Mouse (Mus musculus) stomach, postnatal 0 days (tissue): ENCODE results near the gene Samd11.

Source experiments
- CTCF ChIP-seq: IDR thresholded peaks from 2 replicates; pipeline ENCODE4 v1.5.1; 2016; ENCODE audit warnings: antibody characterized with exemption, low read depth, mild to moderate bottlenecking, moderate library complexity
- EP300 ChIP-seq: optimal IDR thresholded peaks from 2 replicates; pipeline ENCODE3; 2016; ENCODE audit warnings: antibody characterized with exemption

DNA sequence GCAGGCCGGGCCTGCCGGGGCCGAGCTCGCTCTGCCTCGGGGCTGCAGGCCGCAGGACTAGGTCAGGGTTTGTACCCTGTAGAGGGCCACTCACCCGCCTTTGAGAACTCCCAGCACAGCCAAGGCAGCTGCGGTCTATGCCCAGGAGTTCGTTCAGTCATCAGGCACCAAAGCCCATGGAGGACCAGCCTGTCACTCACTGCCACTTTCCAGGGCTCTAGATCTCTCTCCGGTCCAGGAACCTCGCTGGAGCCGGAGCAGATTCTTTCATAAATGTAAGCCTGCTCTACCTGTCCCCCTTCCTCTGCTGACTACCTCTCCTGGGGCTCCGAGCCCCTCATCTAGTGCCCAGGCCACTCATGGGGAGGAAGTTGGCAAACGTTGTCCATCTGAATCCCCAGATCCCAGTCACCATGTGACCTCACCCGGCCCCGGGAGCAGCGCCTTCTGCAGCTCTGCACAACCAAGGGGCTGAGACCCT lies 21.4 kb downstream of the Samd11 start:
- TF ChIP-seq CTCF (no peak), EP300 (no peak)
